Mouse (Mus musculus) heart, embryonic 15.5 days (tissue): ENCODE results near the gene Mep1a. TPM values are rescaled to one million over a fixed set of nuclear protein-coding genes. Genes with fewer than 3 reads are reported as not detected.

Experiments used
- polyA plus RNA-seq: library from polyadenylated mRNA; unstranded; fragments of >200 nt; fragmentation: Nextera tagmentation; extraction: Ambion mirVana; gene quantifications from 2 replicates; pipeline ENCODE4 v1.2.1, GENCODE M21; 2015

Mep1a gene
- polyA plus RNA-seq, 1 experiment from 2014 or later: not detected

Other genes starting within 250 kb of the Mep1a start
- gene Adgrf1, start 232.5 kb downstream of the Mep1a start, polyA plus RNA-seq: not detected in 2 replicates
- 20.5 and 21.3 TPM in 2 replicates for gene Adgrf5, start 142.4 kb downstream of the Mep1a start, polyA plus RNA-seq
- gene Ankrd66, start 40.8 kb upstream of the Mep1a start, polyA plus RNA-seq: not detected in 2 replicates
- gene Pla2g7, start 65.3 kb upstream of the Mep1a start, polyA plus RNA-seq: 12.5 and 16.2 TPM in 2 replicates
- not detected in 2 replicates for gene Tdrd6, start 127.5 kb upstream of the Mep1a start, polyA plus RNA-seq
- 18.3 and 19.8 TPM in 2 replicates for gene Slc25a27, start 164.4 kb upstream of the Mep1a start, polyA plus RNA-seq
- 48.3 and 57.1 TPM in 2 replicates for gene Cyp39a1, start 164.6 kb upstream of the Mep1a start, polyA plus RNA-seq